Mouse (Mus musculus): Measurements from ENCODE around the gene Hist2h2bb. TPM values are rescaled to one million over a fixed set of nuclear protein-coding genes. Genes with fewer than 3 reads are reported as not detected.
"Not testable (repeated sequence)": the region's sequence is repeated elsewhere in the genome, so short reads cannot be mapped to it uniquely, and the experiment has no call there.

Hist2h2bb gene
- total and polyA plus RNA-seq, 3 experiments: 11.2 to 6,680 TPM; not detected in 1

GRCm38 (mm10) chr3:96237904-96238511 is 31.5 kb upstream of the Hist2h2bb start:
- peak; percentile 98 for DNase-seq (ENCODE audit: low read depth, low spot score)
- TF ChIP-seq POLR2A (IDR thresholded peaks at IDR 0.05; ENCODE audit: control insufficient read depth in 1 of 2, insufficient read depth in 1 of 2, low read depth in 1 of 2, low read length in 2 of 2, poor library complexity in 1 of 2) (peak in 1 of 2 experiments; percentile 83; a peak in 2 of 4 replicates), TCF12 (IDR thresholded peaks at IDR 0.05; ENCODE audit: low read depth, low read length) (no peak), NELFE (IDR thresholded peaks at IDR 0.05; ENCODE audit: low read depth, low read length) (no peak), POLR2AphosphoS5 (IDR thresholded peaks at IDR 0.05; ENCODE audit: borderline replicate concordance, low read depth, low read length) (peak; percentile 99)
- Histone ChIP-seq H3K4me1 (ENCODE audit: control insufficient read depth in 1 of 2, insufficient read depth in 2 of 2, low read length in 2 of 2) (peaks cover 0 to 27% of the 10 kb centered on the region in 2 experiments; a peak in 2 of 4 replicates), H3K27me3 (ENCODE audit: control insufficient read depth in 1 of 2, insufficient read depth in 2 of 2, low read length in 2 of 2) (no peaks in the 10 kb centered on the region), H3K9ac (ENCODE audit: control insufficient read depth, low read depth, low read length, poor library complexity, severe bottlenecking) (peak overlapping the region; percentile 74), H3K36me3 (ENCODE audit: control insufficient read depth in 1 of 2, insufficient read depth in 2 of 2, low read length in 2 of 2) (peaks cover 0 to 30% of the 10 kb centered on the region in 2 experiments; a peak in 2 of 4 replicates), H3K4me3 (ENCODE audit: control insufficient read depth in 1 of 2, insufficient read depth in 1 of 2, low read depth in 2 of 2, low read length in 2 of 2) (peak overlapping the region; percentile 1 to 57), H3K9me3 (replicated peaks; ENCODE audit: insufficient read depth, low read length) (no peaks in the 10 kb centered on the region), H3K79me2 (ENCODE audit: control insufficient read depth, insufficient read depth, low read length, poor library complexity) (peaks cover 4% of the 10 kb centered on the region; the same call in 1 of the 2 replicates), H3K27ac (ENCODE audit: control insufficient read depth, low read depth, low read length) (peak overlapping the region; percentile 93)

- H3K27me3 ChIP-seq (ENCODE audit: control insufficient read depth in 1 of 2, insufficient read depth in 2 of 2, low read length in 2 of 2); H3K79me2 ChIP-seq (ENCODE audit: control insufficient read depth, insufficient read depth, low read length, poor library complexity); H3K9me3 ChIP-seq (replicated peaks; ENCODE audit: insufficient read depth, low read length); DNase-seq (ENCODE audit: low read depth, low spot score): not testable (repeated sequence)
- Histone ChIP-seq H3K36me3 (ENCODE audit: control insufficient read depth in 1 of 2, insufficient read depth in 2 of 2, low read length in 2 of 2) (peaks cover 0 to 42% of the 10 kb centered on the region in 2 experiments; a peak in 2 of 4 replicates), H3K4me3 (ENCODE audit: control insufficient read depth in 1 of 2, insufficient read depth in 1 of 2, low read depth in 2 of 2, low read length in 2 of 2) (peak within 1 kb of the TSS; percentile 1 to 57), H3K27ac (ENCODE audit: control insufficient read depth, low read depth, low read length) (peak within 1 kb of the TSS; percentile 93), H3K4me1 (ENCODE audit: control insufficient read depth in 1 of 2, insufficient read depth in 2 of 2, low read length in 2 of 2) (peaks cover 10 to 39% of the 10 kb centered on the region in 2 experiments), H3K9ac (ENCODE audit: control insufficient read depth, low read depth, low read length, poor library complexity, severe bottlenecking) (peak within 1 kb of the TSS; percentile 74)
- TF ChIP-seq POLR2AphosphoS5 (IDR thresholded peaks at IDR 0.05; ENCODE audit: borderline replicate concordance, low read depth, low read length) (peak; percentile 90), POLR2A (IDR thresholded peaks at IDR 0.05; ENCODE audit: control insufficient read depth in 1 of 2, insufficient read depth in 1 of 2, low read depth in 1 of 2, low read length in 2 of 2, poor library complexity in 1 of 2) (peak in 1 of 2 experiments; percentile 56; a peak in 1 of 4 replicates)
Measured at GRCm38 (mm10) chr3:96238954-96239793, 30.4 kb upstream of the Hist2h2bb start, which contains the start of gene Hist2h3c2. TSS of gene Hist2h3c2 (minus strand) at chr3:96239127.

GRCm38 (mm10) chr3:96239949-96240798 is 29.4 kb upstream of the Hist2h2bb start, which contains the start of gene Hist2h2aa2:
TSS of gene Hist2h2aa2 (minus strand) at chr3:96240276.
- peak; percentile 94 for DNase-seq (ENCODE audit: low read depth, low spot score)
- 0 out of 2 replicates have a peak, but pooled peaks have one; percentile 6 for TF ChIP-seq POLR2AphosphoS5 (IDR thresholded peaks at IDR 0.05; ENCODE audit: borderline replicate concordance, low read depth, low read length)
- peak in 1 of 2 experiments; percentile 68; a peak in 2 of 4 replicates for TF ChIP-seq POLR2A (IDR thresholded peaks at IDR 0.05; ENCODE audit: control insufficient read depth in 1 of 2, insufficient read depth in 1 of 2, low read depth in 1 of 2, low read length in 2 of 2, poor library complexity in 1 of 2)
- H3K4me3 ChIP-seq (ENCODE audit: control insufficient read depth in 1 of 2, insufficient read depth in 1 of 2, low read depth in 2 of 2, low read length in 2 of 2): peak within 1 kb of the TSS; percentile 38 to 55
- H3K9ac ChIP-seq (ENCODE audit: control insufficient read depth, low read depth, low read length, poor library complexity, severe bottlenecking): peak within 1 kb of the TSS; percentile 90
- peaks cover 13 to 41% of the 10 kb centered on the region in 2 experiments for H3K4me1 ChIP-seq (ENCODE audit: control insufficient read depth in 1 of 2, insufficient read depth in 2 of 2, low read length in 2 of 2)
- peaks cover 0 to 49% of the 10 kb centered on the region in 2 experiments; a peak in 2 of 4 replicates for H3K36me3 ChIP-seq (ENCODE audit: control insufficient read depth in 1 of 2, insufficient read depth in 2 of 2, low read length in 2 of 2)
- H3K27ac ChIP-seq (ENCODE audit: control insufficient read depth, low read depth, low read length): peak within 1 kb of the TSS; percentile 92
- not testable (repeated sequence) for H3K27me3 ChIP-seq (ENCODE audit: control insufficient read depth in 1 of 2, insufficient read depth in 2 of 2, low read length in 2 of 2); H3K79me2 ChIP-seq (ENCODE audit: control insufficient read depth, insufficient read depth, low read length, poor library complexity); H3K9me3 ChIP-seq (replicated peaks; ENCODE audit: insufficient read depth, low read length)
